Mouse (Mus musculus): ENCODE results near the gene Tlcd2. TPM values are rescaled to one million over a fixed set of nuclear protein-coding genes. Genes with fewer than 3 reads are reported as not detected.
A peak's percentile ranks its signal among the peaks of the same experiment; 100 is the strongest.

Gene Tlcd2
- 1.8 and 6.7 TPM in 2 replicates for total RNA-seq (2015; ENCODE audit: low replicate concordance)
- total RNA-seq (2017; ENCODE audit: low replicate concordance), result 1.0 and 17.8 TPM in 2 replicates

GRCm38 (mm10) chr11:75460844-75461742 lies at the start of gene Tlcd2:
Gene Tlcd2, plus strand, starts transcription at chr11:75461715.
- ATAC-seq (replicated peaks; ENCODE audit: low FRiP score, poor library complexity, severe bottlenecking), result peak; percentile 78

GRCm38 (mm10) chr11:75415096-75415495 lies 46.4 kb upstream of the Tlcd2 start:
- no peak for ATAC-seq (replicated peaks; ENCODE audit: low FRiP score, poor library complexity, severe bottlenecking)

- ATAC-seq (replicated peaks; ENCODE audit: low FRiP score, poor library complexity, severe bottlenecking), result no peak
Measured at GRCm38 (mm10) chr11:75415994-75416393, 45.5 kb upstream of the Tlcd2 start.

- no peak for ATAC-seq (replicated peaks; ENCODE audit: low FRiP score, poor library complexity, severe bottlenecking)
Measured at GRCm38 (mm10) chr11:75420037-75420436, 41.5 kb upstream of the Tlcd2 start.

- ATAC-seq (replicated peaks; ENCODE audit: low FRiP score, poor library complexity, severe bottlenecking), result no peak
Measured at GRCm38 (mm10) chr11:75420810-75421374, 40.6 kb upstream of the Tlcd2 start.

- no peak for ATAC-seq (replicated peaks; ENCODE audit: low FRiP score, poor library complexity, severe bottlenecking)
Measured at GRCm38 (mm10) chr11:75421375-75422012, 40.0 kb upstream of the Tlcd2 start.

GRCm38 (mm10) chr11:75422013-75422792 lies 39.3 kb upstream of the Tlcd2 start, which contains the start of gene Serpinf1:
Gene Serpinf1, minus strand, starts transcription at chr11:75422701.
- no peak for ATAC-seq (replicated peaks; ENCODE audit: low FRiP score, poor library complexity, severe bottlenecking)

- ATAC-seq (replicated peaks; ENCODE audit: low FRiP score, poor library complexity, severe bottlenecking), result no peak
Measured at GRCm38 (mm10) chr11:75423091-75423490, 38.4 kb upstream of the Tlcd2 start.

- no peak for ATAC-seq (replicated peaks; ENCODE audit: low FRiP score, poor library complexity, severe bottlenecking)
Measured at GRCm38 (mm10) chr11:75424033-75424432, 37.5 kb upstream of the Tlcd2 start.

- no peak for ATAC-seq (replicated peaks; ENCODE audit: low FRiP score, poor library complexity, severe bottlenecking)
Measured at GRCm38 (mm10) chr11:75424459-75424858, 37.1 kb upstream of the Tlcd2 start.

- no peak for ATAC-seq (replicated peaks; ENCODE audit: low FRiP score, poor library complexity, severe bottlenecking)
Measured at GRCm38 (mm10) chr11:75429019-75429705, 32.4 kb upstream of the Tlcd2 start.

- no peak for ATAC-seq (replicated peaks; ENCODE audit: low FRiP score, poor library complexity, severe bottlenecking)
Measured at GRCm38 (mm10) chr11:75431307-75431706, 30.2 kb upstream of the Tlcd2 start.

GRCm38 (mm10) chr11:75434138-75434537 lies 27.4 kb upstream of the Tlcd2 start:
- ATAC-seq (replicated peaks; ENCODE audit: low FRiP score, poor library complexity, severe bottlenecking), result no peak

GRCm38 (mm10) chr11:75438194-75438593 lies 23.3 kb upstream of the Tlcd2 start:
- ATAC-seq (replicated peaks; ENCODE audit: low FRiP score, poor library complexity, severe bottlenecking), result no peak

- no peak for ATAC-seq (replicated peaks; ENCODE audit: low FRiP score, poor library complexity, severe bottlenecking)
Measured at GRCm38 (mm10) chr11:75438804-75439203, 22.7 kb upstream of the Tlcd2 start.

- ATAC-seq (replicated peaks; ENCODE audit: low FRiP score, poor library complexity, severe bottlenecking), result no peak
Measured at GRCm38 (mm10) chr11:75439363-75439762, 22.2 kb upstream of the Tlcd2 start, which contains the start of gene Serpinf2. Gene Serpinf2, minus strand, starts transcription at chr11:75439591.

GRCm38 (mm10) chr11:75439951-75440350 lies 21.6 kb upstream of the Tlcd2 start:
- no peak for ATAC-seq (replicated peaks; ENCODE audit: low FRiP score, poor library complexity, severe bottlenecking)

- ATAC-seq (replicated peaks; ENCODE audit: low FRiP score, poor library complexity, severe bottlenecking), result no peak
Measured at GRCm38 (mm10) chr11:75441034-75441433, 20.5 kb upstream of the Tlcd2 start.

- no peak for ATAC-seq (replicated peaks; ENCODE audit: low FRiP score, poor library complexity, severe bottlenecking)
Measured at GRCm38 (mm10) chr11:75441601-75442000, 19.9 kb upstream of the Tlcd2 start.
